Mouse (Mus musculus) induced T-regulatory cell, adult 2 months (primary cell): ENCODE measurements around the gene Plscr4.

ENCODE experiments used
- DNase-seq: peaks from one replicate; pipeline ENCODE4 v3.0.0-alpha.2; 2012; ENCODE audit warnings: low read depth

Gene Plscr4

DNA sequence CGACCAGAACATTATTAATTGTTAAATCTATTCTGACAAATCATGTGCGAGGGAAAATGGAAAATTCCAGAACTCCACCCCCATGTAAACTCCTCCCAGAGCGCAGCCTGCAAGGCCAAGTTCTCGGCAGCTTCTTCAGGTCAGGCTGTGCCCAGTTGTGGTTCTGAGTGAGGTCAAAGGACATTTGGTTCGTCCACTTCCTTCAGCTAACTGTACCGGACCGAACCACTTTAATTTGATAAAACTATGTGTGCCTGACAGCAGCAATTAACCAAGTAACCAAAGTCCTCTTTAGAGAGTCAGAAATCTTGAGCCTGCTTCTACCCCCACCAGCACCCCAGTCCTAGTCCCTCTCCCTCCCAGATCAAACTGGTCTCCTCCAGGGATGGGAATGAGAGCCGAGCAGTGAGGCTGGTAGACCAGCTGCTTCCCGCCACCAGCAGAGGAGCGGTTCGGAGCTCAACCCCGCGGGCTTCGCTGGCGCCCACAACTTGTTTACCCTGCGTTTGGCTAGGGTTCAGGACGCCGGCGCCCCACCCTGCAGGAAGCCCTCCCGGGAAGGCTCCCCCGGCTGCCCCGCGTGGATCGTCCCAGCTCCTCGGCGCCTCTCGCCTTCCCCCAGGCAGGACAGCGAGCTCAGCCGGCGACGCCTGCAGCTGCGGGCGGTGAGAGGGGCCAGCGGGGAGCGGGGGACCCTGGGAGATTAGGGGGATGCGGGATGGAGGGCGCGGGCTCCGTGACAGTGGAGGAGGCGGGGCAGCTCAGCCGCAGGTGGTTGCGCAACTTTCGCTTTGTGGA, at the start of gene Plscr4:
Plscr4 (plus strand) TSS at position 113 of the 798 bp plus-strand sequence.
- peak; percentile 25 for DNase-seq

DNA sequence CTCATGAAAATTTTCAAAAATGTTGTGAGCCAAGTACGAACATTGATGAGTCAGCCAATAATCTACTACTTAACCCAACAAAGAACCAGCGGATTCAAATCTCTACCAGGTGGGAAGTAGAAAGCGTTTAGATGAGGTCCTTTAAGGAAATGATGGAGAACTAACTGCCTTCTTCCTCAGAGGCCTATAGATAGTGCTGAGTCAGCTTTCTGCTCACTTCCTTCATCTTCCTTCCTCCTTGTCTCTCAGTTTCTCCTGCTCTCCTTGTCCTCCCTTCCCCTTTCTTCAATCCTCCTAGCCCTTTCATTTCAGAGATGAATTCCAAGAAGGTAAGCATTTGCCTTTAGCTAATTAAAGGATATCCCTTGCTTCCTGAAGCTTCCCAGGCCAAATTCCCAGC, 46.9 kb upstream of the Plscr4 start:
- DNase-seq: no peak

DNA sequence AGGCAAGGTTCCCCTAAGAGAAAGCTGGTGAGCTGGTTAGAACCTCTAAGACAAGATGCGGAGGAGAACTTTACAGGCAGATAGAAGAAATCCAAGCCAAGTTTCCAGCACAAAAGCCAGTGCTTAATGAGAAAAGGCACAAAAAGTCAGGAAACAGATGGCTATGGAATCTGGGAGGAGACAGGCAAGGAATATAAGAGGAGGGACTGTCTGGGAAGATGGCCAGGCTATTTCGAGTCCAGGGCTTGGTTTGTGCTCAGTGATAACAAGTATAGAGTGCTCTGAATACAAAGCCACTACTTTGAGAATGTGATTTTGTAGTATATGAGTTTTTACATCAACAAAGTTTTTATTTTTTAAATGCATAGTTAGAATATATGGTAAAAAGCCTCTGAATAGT, 45.1 kb upstream of the Plscr4 start:
- DNase-seq: no peak

DNA sequence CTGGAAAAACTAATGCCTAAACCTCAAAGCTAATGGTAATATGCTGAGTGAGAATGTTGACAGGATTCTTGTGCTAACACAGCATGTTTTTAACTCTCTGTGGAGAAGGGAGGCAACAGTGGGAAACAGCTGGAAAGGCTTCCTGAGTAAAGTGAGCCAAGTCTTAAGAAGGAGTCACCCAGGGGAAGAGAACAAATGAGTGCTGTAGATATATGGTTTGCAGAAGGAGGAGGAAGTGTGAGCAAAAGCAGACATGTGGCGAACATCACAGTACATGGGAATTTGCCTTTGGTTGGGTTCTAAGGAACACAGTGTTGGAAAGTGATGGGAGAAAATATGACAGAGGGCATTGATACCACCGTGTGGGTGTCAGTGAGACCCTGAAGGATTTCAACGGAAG, 43.5 kb upstream of the Plscr4 start:
- DNase-seq: no peak

DNA sequence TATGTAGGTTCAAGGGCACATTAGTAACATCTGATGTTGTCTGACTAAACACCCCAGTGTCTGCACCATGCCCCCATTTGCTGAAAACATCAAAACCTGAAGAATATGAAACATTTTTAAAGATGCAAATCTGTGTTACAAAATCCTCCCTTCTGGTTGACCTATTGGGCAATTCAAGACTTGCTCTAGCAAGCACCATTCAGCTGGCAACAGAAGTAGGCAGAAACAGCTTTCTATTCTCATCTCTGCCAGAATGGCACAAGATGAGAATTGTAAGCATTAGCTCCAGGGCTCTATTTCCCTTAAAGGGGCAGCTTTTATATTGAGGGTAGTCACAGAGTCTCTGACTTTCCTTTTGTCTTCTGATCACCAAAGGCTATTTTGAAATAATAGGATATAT, 19.4 kb upstream of the Plscr4 start:
- DNase-seq: no peak

DNA sequence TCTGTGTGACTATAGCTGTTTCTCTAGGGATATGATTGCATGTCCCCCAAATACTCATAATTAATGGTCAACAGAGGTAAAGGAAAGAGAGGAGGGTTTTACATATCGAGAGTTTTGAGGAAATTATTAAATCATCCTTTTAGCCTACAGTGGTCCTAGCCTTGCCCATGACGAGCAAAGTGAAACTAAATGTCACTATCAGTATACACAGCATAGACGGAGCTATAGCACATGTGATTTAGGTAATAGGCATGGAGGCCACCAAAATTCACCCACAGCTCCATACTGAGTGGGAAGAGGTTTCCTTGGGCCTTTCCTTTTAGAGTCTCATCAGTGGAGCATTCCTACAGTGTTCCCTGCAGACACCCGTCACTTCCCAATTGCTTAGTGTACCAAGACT, 15.7 kb upstream of the Plscr4 start:
- no peak for DNase-seq

DNA sequence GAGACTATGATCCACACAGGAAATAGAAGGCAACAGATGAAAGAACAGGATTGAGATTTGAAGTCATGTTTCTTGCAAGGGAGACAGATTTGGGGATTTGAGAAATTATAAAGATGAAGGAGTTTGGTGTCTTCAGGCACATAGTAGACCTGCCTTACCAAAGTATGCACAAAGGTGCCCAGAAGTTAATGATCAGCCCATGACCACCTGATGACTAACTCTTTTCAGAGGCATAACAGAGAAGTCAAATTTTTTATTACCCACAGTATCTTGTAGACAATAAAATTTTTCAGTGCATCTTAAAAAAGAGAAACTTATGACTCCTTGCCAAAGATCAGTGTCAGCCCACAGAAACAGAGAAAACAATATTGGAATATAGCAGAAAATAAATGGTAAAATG, 12.6 kb upstream of the Plscr4 start:
- DNase-seq: no peak

DNA sequence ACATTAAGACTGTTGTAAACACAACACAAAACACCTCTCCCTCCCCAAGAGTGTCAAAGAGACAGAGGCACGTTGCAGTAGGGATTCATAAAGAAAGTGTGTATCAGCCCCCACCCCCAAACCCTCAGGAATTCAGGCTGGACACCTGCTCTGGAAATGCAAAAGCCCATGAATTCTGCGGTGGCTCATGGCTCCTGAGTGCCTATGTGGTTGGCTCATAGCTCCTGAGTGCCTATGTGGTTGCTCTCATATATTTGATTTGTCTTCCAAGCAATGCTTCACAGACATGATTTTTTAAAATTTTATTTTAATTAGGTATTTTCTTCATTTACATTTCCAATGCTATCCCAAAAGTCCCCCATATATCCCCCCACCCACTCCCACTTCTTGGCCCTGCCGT, 568 bp upstream of the Plscr4 start:
- no peak for DNase-seq

DNA sequence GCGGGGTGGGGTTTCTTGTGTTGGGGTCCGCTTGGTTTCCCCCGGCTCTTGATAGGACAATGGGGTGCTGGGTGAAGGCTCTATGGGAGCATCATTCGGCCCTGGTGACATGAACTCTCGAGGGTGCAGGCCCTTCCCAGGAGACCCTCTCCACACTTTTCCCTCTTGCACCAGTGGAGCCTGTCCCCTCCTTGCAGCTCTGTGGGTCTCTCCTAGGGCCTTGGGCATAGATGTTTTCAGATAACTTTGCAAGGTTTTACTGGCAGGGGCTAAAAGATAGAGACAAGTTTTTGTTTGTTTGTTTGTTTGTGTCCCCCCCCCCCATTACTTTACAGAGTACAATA, 858 bp downstream of the Plscr4 start:
- DNase-seq: no peak

DNA sequence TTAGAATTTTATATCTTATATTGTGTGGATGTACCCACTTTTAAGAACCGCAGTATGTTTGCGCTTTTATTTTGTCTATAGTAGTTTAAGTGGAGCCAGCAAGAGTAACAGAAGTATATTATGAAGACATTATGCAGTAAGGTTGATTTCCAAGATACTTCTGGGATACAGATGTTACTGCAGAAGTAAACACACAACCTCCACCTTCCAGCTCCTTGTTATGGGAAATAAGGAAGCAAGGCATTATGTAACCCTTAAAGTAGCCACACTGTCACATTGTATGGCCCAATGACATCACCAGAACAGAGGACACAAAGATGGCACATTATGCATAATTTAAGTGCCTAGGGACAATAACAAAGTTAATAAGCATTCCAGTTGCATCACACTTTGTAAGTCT, 1.2 kb downstream of the Plscr4 start:
- no peak for DNase-seq

DNA sequence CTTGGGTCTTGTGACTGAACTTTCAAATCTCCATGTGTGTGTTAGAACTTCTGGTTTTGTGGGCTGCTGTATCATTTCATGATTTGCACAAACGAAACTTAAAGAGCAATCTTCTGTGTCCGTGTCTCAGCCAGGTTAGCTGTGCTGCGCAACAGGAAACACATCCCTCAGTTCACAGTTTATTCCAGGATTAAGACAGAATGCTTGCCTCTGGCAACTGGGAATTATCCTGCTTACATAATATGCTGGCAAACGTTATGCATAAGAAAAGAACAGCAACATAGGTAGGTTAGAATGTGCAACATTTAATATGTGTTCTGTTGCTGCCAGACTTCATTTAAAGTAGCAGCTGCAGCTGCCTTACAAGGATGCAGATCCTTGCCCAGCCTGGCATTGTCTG, 10.6 kb downstream of the Plscr4 start:
- DNase-seq: no peak

DNA sequence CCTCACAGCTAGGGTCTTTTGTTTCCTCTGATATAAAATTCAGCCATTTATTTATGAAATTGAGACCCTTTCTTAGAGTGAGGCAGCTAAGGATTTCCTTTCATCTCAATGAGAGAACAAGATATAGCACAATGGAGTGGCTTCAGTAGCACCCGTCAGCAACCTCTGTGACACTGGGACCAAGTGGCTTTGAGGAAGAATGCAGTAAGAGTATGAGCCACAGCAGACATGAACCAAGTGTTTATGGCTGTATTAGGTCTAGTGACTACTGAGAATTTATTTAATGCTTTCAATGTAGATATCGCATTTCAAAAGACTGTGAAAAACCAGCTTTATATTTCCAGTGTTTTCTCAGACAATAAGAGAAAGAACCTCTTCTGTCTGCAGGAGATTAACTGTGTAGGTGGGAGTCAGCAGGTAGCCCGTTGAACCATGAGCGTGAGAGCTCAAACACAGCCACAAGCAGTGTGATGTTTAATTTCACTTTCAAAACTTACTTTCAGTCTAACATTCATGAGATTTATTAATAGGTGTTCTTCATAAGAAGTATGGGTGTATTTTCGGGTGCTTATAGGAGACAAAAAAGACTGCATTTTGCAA, 15.2 kb downstream of the Plscr4 start:
- no peak for DNase-seq

DNA sequence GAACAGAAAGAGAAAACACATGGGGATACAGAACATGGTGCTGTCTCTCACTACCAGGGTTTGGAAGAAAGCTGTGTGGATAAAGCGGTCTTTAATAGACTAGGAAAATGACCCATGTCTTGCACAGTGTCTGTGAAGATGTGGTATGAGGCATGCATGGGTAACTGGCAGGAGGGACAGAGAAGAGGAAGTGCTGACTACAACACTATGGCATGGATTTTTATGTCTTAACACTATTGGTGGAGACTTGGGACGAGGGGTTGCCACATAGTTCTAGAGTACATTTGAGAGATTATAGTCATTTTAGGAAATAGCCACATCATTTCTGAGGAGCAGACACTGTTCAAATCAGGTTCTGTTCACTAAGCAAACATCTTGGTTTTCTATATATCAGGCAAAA, 16.0 kb downstream of the Plscr4 start:
- no peak for DNase-seq

DNA sequence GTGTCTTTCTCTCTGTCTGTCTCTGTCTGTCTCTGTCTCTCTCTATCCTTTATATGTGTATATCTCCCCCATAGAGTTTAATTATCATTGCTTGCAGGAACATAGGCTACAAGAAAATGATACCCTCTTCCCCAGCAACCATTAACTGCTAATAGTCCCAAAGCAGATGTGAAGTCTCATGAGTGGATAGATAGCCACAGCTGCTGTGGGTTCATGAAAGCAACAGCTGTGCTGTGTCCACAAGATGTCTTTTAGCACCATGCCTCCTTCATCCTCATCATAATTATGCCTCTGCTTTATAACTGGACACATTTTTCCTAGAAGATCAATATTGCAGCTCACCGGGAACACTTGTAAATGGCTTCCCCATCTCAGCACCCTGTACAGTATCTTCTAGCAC, 17.1 kb downstream of the Plscr4 start:
- no peak for DNase-seq

DNA sequence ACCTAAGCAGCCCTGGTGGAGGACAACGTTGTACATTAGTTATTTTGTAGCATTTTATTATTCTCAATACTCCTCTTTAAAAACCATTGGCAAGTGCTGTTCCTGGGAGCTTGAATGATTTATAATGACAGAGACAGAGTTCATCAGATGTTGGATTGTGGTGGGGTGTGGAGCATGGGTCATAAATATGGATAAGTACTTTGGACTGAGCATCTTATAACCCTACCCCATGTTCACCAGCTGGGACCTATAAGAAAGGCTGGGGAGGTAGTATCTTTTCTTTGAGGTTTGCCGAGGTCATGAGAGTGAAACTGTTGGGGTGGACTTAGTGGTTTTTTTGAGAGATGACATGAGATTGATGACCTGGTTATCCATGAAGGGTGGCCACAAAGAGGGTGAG, 24.5 kb downstream of the Plscr4 start:
- no peak for DNase-seq

DNA sequence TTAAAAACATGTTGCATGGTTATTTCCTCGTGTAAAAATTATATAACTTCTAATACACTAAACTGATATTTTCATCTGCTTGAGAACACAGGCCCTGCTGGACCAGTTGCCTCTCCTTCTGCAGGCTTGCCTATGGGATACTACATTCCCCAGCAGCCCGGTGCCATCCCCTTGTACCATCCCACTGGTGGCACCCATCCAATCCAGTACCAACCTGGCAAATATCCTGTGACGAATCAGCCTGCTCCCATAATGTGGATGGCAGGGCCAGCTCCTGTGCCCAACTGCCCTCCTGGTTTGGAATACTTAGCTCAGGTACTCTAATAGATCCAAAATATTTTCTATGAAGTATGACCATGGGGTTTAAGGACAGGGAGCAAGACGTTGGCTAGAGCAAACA, 25.4 kb downstream of the Plscr4 start:
- DNase-seq: no peak

DNA sequence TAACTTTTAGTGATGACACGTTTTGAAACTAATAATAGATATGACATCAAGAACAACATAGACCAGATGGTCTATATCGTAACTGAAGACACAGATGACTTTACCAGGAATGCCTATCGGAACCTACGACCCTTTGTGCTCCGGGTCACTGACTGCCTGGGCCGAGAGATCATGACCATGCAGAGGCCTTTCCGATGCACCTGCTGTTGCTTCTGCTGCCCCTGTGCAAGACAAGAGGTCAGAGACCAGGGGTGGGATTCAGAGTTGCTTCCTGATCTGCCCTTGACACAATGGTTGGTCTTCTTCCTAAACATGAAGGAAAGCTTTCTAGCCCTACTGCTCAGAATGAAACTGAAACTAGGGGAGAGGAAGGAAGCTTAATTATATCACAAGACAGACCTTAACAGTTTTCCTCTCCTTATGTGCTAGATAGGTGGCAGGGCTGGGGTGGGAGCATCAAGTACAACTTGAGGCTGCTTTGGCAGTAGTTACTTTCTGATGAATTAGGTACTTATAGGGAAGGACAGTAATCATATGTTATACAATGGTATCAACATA, 27.6 kb downstream of the Plscr4 start:
- DNase-seq: peak; percentile 2

DNA sequence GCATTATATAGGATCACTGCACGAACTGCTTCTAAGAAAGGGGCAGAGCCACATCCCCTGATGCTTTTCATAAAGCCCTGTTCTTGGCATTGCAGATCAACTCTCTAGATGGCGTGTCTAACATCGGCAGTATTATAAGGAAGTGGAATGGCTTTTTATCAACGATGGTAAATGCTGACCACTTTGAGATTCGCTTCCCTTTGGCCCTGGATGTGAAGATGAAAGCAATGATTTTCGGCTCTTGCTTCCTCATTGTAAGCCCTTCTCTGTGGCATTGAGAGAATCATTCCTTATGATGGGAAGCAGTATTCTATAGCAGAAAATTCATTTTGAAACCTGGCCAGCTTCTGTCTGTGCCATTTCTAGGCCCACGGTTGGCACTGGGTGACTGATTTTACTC, 32.7 kb downstream of the Plscr4 start:
- DNase-seq: no peak

DNA sequence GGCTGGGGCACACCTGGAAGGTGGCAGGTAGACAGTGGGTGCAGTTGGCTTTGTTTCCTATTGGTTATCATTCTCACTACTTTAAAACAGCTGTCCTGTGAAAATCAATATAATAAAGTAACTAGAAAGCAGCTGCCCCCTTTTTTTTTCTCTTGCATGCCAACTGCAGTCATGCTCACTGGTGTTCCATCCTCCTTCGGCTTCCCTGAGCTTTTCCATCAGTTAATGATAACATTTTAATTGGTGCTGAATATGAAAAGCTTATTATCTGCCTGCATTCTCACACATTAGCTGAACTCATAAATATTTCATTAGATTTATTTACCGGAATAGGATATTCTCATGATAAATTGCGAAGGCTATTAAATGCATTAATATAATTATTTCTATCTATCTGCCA, 33.1 kb downstream of the Plscr4 start:
- DNase-seq: no peak

DNA sequence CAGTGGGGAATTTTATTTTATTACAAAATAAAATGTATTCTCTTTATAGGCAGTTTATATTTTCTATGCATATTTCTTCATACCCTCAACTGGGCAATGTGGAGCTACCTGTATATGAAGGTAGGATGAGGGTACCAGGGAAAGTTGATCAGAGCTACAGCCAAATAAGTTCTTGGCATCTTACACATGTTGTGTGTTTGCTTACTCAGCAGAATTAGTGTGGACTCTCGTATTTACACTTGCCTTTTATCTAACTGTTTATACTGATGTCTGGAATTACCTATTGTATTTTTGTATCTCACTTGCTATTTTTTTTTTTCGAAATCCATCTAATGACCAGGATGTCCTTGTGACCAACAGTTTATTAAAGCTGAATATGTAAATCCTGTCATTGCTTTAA, 34.1 kb downstream of the Plscr4 start:
- DNase-seq: no peak

DNA sequence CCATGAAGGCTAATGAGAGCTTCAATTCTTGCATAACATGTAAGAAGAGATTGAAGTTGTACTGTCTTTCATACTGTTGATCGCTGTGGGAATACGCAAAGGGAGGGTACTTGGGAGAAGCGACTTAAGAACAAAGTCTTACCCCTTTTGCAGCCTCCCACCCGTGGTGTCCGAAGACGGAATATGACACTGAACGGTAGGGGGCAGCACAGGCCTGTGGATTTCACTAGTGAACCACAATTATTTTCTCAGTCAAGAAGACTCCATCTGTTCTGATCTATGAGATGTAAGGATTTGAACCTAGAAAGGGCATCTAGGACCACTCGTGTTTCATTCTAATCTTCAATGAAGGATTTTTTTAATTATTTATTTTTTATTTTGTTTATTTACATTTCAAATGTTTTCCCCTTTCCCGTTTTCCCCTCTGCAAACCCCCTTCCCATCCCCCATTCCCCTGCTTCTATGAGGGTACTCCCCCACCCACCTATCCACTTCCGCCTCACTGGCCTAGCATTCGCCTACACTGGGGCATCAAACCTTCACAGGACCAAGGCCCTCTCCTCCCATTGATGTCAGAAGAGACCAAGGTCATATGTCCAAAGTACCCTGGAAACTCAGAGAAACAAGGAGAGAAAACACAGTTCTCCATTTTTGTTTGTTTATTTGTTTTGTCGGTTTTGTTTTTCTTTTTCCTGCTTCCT, 42.7 kb downstream of the Plscr4 start:
- DNase-seq: peak; percentile 67

DNA sequence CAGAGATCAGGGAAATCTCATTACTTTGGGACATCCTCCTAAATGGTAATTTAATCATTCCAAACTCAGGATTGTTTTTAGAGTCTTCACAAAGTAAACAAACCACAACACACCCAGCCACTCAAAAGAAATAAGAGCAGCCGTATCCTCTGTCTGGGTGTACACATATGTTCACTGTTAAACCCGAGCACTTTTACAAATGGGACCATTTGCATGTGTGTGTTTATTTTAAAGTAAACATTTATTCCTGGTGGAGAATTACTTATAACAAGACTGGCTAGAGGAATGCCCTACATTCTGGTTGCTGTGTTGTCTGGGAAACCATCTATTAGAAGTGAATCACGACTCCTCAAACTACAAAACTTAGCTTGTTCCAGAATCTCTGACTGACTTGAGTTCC, 47.1 kb downstream of the Plscr4 start:
- no peak for DNase-seq

DNA sequence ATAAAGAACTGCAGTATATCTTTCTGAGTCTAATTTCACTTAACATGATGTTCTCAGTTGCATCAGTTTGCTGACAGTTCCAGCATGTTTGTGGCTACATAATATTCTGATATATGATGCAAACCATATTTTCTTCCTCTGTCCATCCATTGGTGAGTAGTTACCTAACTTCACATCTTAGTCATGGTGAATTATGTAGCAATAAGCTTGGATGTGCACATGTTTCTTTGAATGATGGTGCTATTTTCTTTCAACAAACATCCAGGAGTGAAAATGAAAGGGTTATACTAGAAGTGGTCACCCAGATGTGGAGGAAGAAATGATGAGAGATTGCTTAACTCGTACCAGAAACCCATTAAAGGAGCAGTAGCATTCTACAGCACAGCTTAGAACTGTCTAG, 47.7 kb downstream of the Plscr4 start:
- DNase-seq: no peak
